Comparison of ENCODE assay signal across 19 mouse cellular contexts in the genomic region with DNA sequence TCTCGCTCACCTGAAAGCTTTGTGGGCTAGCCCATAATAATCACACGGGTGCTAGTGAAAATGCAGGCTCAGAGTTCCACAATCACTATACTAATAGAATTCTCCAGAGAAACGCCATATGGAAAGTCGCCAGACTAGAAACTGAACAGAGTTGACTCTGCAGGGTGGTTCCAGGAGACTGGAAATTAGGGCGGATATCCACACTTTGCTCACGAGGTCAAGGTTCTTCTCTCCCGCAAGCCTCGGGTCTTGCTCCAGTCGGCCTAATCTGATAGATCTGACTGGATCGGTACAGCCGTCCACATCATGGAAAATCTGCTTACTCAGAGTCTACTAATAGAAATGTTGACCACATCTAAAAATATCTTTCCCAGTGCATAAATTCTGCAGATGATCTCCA.
DNase-seq lines count a peak whose midpoint lies in the region; ATAC-seq lines count a peak whose summit lies in the region.
"Had no signal": no experiment of that assay in that cellular context is flagged by ENCODE, and none has a peak within 500 bp of the region (broad histone marks: within the 10 kb centered on the region; RNA-seq: fewer than 3 reads in every experiment).

No protein-coding gene starts in this region.

- DNase-seq in adrenal gland, adult (ENCODE audit: inconsistent age in 2 of 2, low spot score in 1 of 2): peak; percentile 54 to 78
- no peak for DNase-seq in adrenal gland, postnatal 4 days (ENCODE audit: low spot score in 2 of 2)
- peak; percentile 14 for DNase-seq in kidney, adult 11 months
- peak; percentile 24 for DNase-seq in 3134 (ENCODE audit: extremely low read depth, insufficient read length, low spot score)
- peak; percentile 24 to 46 for DNase-seq in adrenal gland, postnatal 36 days
- DNase-seq in embryo, embryonic 9.5 days (ENCODE audit: extremely low spot score): no peak
- DNase-seq: cerebellum, adult 11-12 months; cerebellum, postnatal 36 days; gastrocnemius, postnatal 10 days; layer of hippocampus, adult 9-11 months; lung, adult 18-20 months; lung, postnatal 36 days; right cerebral cortex, postnatal 25 days; thymus, postnatal 4 days had no signal

- H3K4me1 ChIP-seq in kidney, embryonic 16.5 days (ENCODE audit: insufficient read depth, low read length): peaks cover 24% of the 10 kb centered on the region
- H3K4me1 ChIP-seq in neural tube, embryonic 15.5 days: no peaks in the 10 kb centered on the region
- H3K4me1 ChIP-seq: hindbrain, embryonic 15.5 days; limb, embryonic 15.5 days had no signal

- H3K9ac ChIP-seq in kidney, embryonic 16.5 days (replicated peaks; ENCODE audit: low read length): no peak overlapping the region
- no peak overlapping the region for H3K9ac ChIP-seq in neural tube, embryonic 15.5 days (replicated peaks)
- H3K9ac ChIP-seq: hindbrain, embryonic 15.5 days; limb, embryonic 15.5 days had no signal

- no peak for ATAC-seq in kidney, embryonic 16.5 days (ENCODE audit: low FRiP score, low TSS enrichment)
- no peak for ATAC-seq in neural tube, embryonic 15.5 days (ENCODE audit: low FRiP score)
- ATAC-seq: intestine, embryonic 16.5 days had no signal

- H3K4me2 ChIP-seq in kidney, embryonic 16.5 days (replicated peaks; ENCODE audit: low read depth, low read length): no peak overlapping the region
- no peak overlapping the region for H3K4me2 ChIP-seq in neural tube, embryonic 15.5 days
- H3K4me2 ChIP-seq: hindbrain, embryonic 15.5 days; limb, embryonic 15.5 days had no signal

- H3K27me3 ChIP-seq in kidney, embryonic 16.5 days (ENCODE audit: insufficient read depth, low read length): no peaks in the 10 kb centered on the region
- no peaks in the 10 kb centered on the region for H3K27me3 ChIP-seq in neural tube, embryonic 15.5 days (replicated peaks)
- H3K27me3 ChIP-seq: hindbrain, embryonic 15.5 days; limb, embryonic 15.5 days had no signal

- H3K4me3 ChIP-seq in kidney, embryonic 16.5 days (ENCODE audit: low read length): no peak overlapping the region
- H3K4me3 ChIP-seq in neural tube, embryonic 15.5 days (replicated peaks): no peak overlapping the region
- H3K4me3 ChIP-seq: hindbrain, embryonic 15.5 days; limb, embryonic 15.5 days had no signal

- no peaks in the 10 kb centered on the region for H3K9me3 ChIP-seq in kidney, embryonic 16.5 days (ENCODE audit: low read length)
- H3K9me3 ChIP-seq in neural tube, embryonic 15.5 days (replicated peaks): no peaks in the 10 kb centered on the region
- H3K9me3 ChIP-seq: hindbrain, embryonic 15.5 days; limb, embryonic 15.5 days had no signal

- H3K27ac ChIP-seq in kidney, embryonic 16.5 days (ENCODE audit: low read length): no peak overlapping the region
- H3K27ac ChIP-seq in neural tube, embryonic 15.5 days (replicated peaks): no peak overlapping the region
- H3K27ac ChIP-seq: hindbrain, embryonic 15.5 days; limb, embryonic 15.5 days had no signal

- 61% methylated on average over 11 of the region's 11 CpGs for WGBS in kidney, embryonic 16.5 days
- WGBS in neural tube, embryonic 15.5 days: 90% methylated on average over 11 of the region's 11 CpGs

- no peaks in the 10 kb centered on the region for H3K36me3 ChIP-seq in kidney, embryonic 16.5 days (ENCODE audit: insufficient read depth, low read length)
- no peaks in the 10 kb centered on the region for H3K36me3 ChIP-seq in neural tube, embryonic 15.5 days
- H3K36me3 ChIP-seq: hindbrain, embryonic 15.5 days; limb, embryonic 15.5 days had no signal

Comparison
In these comparisons a context has a peak if more than half of its experiments do, and no peak if none do; other contexts are left out.
1. DNase-seq: peak in adrenal gland, adult (2 of 2), kidney, adult 11 months (single experiment), 3134 (single experiment) and adrenal gland, postnatal 36 days (2 of 2); none in adrenal gland, postnatal 4 days (0 of 2) and embryo, embryonic 9.5 days (single experiment).